Mouse (Mus musculus): ENCODE data around the gene Mtch1. TPM values are rescaled to one million over a fixed set of nuclear protein-coding genes. Genes with fewer than 3 reads are reported as not detected.

The Mtch1 gene
- polyA plus RNA-seq (2014; fragmentation: Illumina TruSeq; extraction: RNeasy Lipid Tissue Mini Kit (QIAGEN cat#74804)): 5.7 TPM

DNA sequence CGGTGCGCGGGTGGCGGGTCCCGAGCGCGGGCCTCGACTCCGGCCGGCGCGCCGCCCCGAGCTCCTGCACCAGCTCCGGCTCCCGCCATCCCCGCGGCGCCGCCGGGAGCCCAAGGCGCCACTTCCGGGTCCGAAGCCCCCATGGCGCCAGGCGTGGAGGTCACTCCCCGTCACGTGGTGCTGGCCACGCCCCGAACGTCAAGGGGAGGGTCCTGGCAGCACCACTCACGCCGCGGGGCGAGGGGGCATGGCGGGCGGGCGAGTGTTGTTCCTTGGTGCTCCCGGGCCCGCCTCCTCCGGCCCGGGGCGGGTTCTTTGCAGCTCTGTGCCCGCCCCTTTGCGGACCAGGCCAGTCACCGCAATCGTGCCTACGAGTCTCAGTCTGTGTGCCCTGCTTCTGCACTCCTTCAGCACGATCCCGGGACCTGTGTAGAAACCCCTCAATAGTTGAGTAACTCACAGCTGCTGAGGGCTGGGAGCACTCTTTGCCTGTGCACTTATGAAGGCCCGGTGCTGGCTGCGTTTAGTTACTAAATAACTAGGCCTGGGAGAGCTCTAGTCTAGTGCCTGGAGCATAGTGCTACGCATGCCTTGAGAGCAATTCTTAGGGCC is at the start of gene Mtch1:
TSS of gene Mtch1 (minus strand) at position 290 of the 612 bp plus-strand sequence.

GRCm38 (mm10) chr17:29360761-29361221 is 13.1 kb upstream of the Mtch1 start, which contains the start of gene Fgd2:
Fgd2 (plus strand) TSS chr17:29360914.

GRCm38 (mm10) chr17:29317380-29317779 is 30.4 kb downstream of the Mtch1 start, which contains the start of gene Pi16:
Pi16 (plus strand) TSS chr17:29317680.

Other genes with a start within 250 kb of the Mtch1 start
- gene Rab44, start 233.8 kb downstream of the Mtch1 start, polyA plus RNA-seq (2014; fragmentation: Illumina TruSeq; extraction: RNeasy Lipid Tissue Mini Kit (QIAGEN cat#74804)): not detected
- gene Cpne5, start 109.8 kb downstream of the Mtch1 start, polyA plus RNA-seq (2014; fragmentation: Illumina TruSeq; extraction: RNeasy Lipid Tissue Mini Kit (QIAGEN cat#74804)): not detected
- gene Ppil1, start 83.7 kb downstream of the Mtch1 start, polyA plus RNA-seq (2014; fragmentation: Illumina TruSeq; extraction: RNeasy Lipid Tissue Mini Kit (QIAGEN cat#74804)): 15.3 TPM
- 60.0 TPM for gene BC004004, start 79.1 kb downstream of the Mtch1 start, polyA plus RNA-seq (2014; fragmentation: Illumina TruSeq; extraction: RNeasy Lipid Tissue Mini Kit (QIAGEN cat#74804))
- gene Pi16, start 30.3 kb downstream of the Mtch1 start, polyA plus RNA-seq (2014; fragmentation: Illumina TruSeq; extraction: RNeasy Lipid Tissue Mini Kit (QIAGEN cat#74804)): not detected
- gene Fgd2, start 13.0 kb upstream of the Mtch1 start, polyA plus RNA-seq (2014; fragmentation: Illumina TruSeq; extraction: RNeasy Lipid Tissue Mini Kit (QIAGEN cat#74804)): not detected
- 17.8 TPM for gene Pim1, start 142.8 kb upstream of the Mtch1 start, polyA plus RNA-seq (2014; fragmentation: Illumina TruSeq; extraction: RNeasy Lipid Tissue Mini Kit (QIAGEN cat#74804))
- gene Gm17657, start 201.7 kb upstream of the Mtch1 start, polyA plus RNA-seq (2014; fragmentation: Illumina TruSeq; extraction: RNeasy Lipid Tissue Mini Kit (QIAGEN cat#74804)): not detected
- 3.6 TPM for gene Tbc1d22b, start 201.9 kb upstream of the Mtch1 start, polyA plus RNA-seq (2014; fragmentation: Illumina TruSeq; extraction: RNeasy Lipid Tissue Mini Kit (QIAGEN cat#74804))
- gene Tmem217, start 204.5 kb upstream of the Mtch1 start, polyA plus RNA-seq (2014; fragmentation: Illumina TruSeq; extraction: RNeasy Lipid Tissue Mini Kit (QIAGEN cat#74804)): not detected